Mouse (Mus musculus): ENCODE measurements around the gene Rab3d.

- TF ChIP-seq ZC3H11A (IDR thresholded peaks at IDR 0.05; ENCODE audit: borderline replicate concordance, low read depth, low read length) = no peak
- TF ChIP-seq ZNF384 (IDR thresholded peaks at IDR 0.05; ENCODE audit: low read depth, low read length) = no peak
- no peak for TF ChIP-seq HCFC1 (IDR thresholded peaks at IDR 0.05; ENCODE audit: borderline replicate concordance, insufficient read depth, low read length)
- no peak for TF ChIP-seq CHD2 (IDR thresholded peaks at IDR 0.05; ENCODE audit: low read depth, low read length)
Observed at GRCm38 (mm10) chr9:21929208-21929607, 11.2 kb upstream of the Rab3d start.

Measured in ES-E14 (cell line).